Mouse (Mus musculus): ENCODE results near the gene Srp14. TPM values are rescaled to one million over a fixed set of nuclear protein-coding genes. Genes with fewer than 3 reads are reported as not detected.

The Srp14 gene
- total and polyA plus RNA-seq, 2 experiments from 2014 or later: 180 to 357 TPM

- Histone ChIP-seq H3K9me3 (ENCODE audit: low read length) (no peaks in the 10 kb centered on the region), H3K4me3 (ENCODE audit: low read depth, low read length) (no peak overlapping the region), H3K27ac (ENCODE audit: low read depth, low read length) (no peak overlapping the region), H3K9ac (no peak overlapping the region), H3K4me1 (ENCODE audit: insufficient read depth) (no peaks in the 10 kb centered on the region), H3K4me2 (ENCODE audit: low read depth) (no peak overlapping the region), H3K36me3 (ENCODE audit: insufficient read depth) (peaks cover 19% of the 10 kb centered on the region; the same call in 1 of the 2 replicates), H3K27me3 (ENCODE audit: insufficient read depth, low read length) (no peaks in the 10 kb centered on the region)
- no peak for DNase-seq
- 69% methylated on average over 5 of the region's 5 CpGs for WGBS
- ATAC-seq: no peak; the same call in 1 of the 2 replicates
- TF ChIP-seq CTCF (IDR thresholded peaks at IDR 0.05; ENCODE audit: low read depth): no peak
Observed at GRCm38 (mm10) chr2:118442172-118442571, 37.3 kb downstream of the Srp14 start.

GRCm38 (mm10) chr2:118431589-118431988, 47.9 kb downstream of the Srp14 start:
- Histone ChIP-seq H3K27ac (ENCODE audit: low read depth, low read length) (no peak overlapping the region), H3K27me3 (ENCODE audit: insufficient read depth, low read length) (no peaks in the 10 kb centered on the region), H3K9me3 (ENCODE audit: low read length) (no peaks in the 10 kb centered on the region), H3K36me3 (ENCODE audit: insufficient read depth) (peaks cover 60% of the 10 kb centered on the region), H3K4me1 (ENCODE audit: insufficient read depth) (no peaks in the 10 kb centered on the region), H3K4me2 (ENCODE audit: low read depth) (no peak overlapping the region), H3K4me3 (ENCODE audit: low read depth, low read length) (no peak overlapping the region), H3K9ac (no peak overlapping the region)
- WGBS: 71% methylated on average over 5 of the region's 5 CpGs
- ATAC-seq: no peak
- peak; percentile 34 for DNase-seq
- peak; percentile 55 for TF ChIP-seq CTCF (IDR thresholded peaks at IDR 0.05; ENCODE audit: low read depth)

GRCm38 (mm10) chr2:118430630-118431029, 48.9 kb downstream of the Srp14 start:
- DNase-seq (no peak), ATAC-seq (no peak)
- no peaks in the 10 kb centered on the region for H3K27me3 ChIP-seq (ENCODE audit: insufficient read depth, low read length)
- TF ChIP-seq CTCF (IDR thresholded peaks at IDR 0.05; ENCODE audit: low read depth): no peak
- 84% methylated on average over 16 of the region's 16 CpGs for WGBS
- peaks cover 53% of the 10 kb centered on the region for H3K36me3 ChIP-seq (ENCODE audit: insufficient read depth)
- no peaks in the 10 kb centered on the region for H3K9me3 ChIP-seq (ENCODE audit: low read length)
- H3K27ac ChIP-seq (ENCODE audit: low read depth, low read length): no peak overlapping the region
- no peak overlapping the region for H3K4me2 ChIP-seq (ENCODE audit: low read depth)
- H3K4me3 ChIP-seq (ENCODE audit: low read depth, low read length): no peak overlapping the region
- no peaks in the 10 kb centered on the region for H3K4me1 ChIP-seq (ENCODE audit: insufficient read depth)
- H3K9ac ChIP-seq: no peak overlapping the region

- 88% methylated on average over 9 of the region's 9 CpGs for WGBS
- Histone ChIP-seq H3K27ac (ENCODE audit: low read depth, low read length) (no peak overlapping the region), H3K9me3 (ENCODE audit: low read length) (no peaks in the 10 kb centered on the region), H3K4me2 (ENCODE audit: low read depth) (no peak overlapping the region), H3K4me1 (ENCODE audit: insufficient read depth) (no peaks in the 10 kb centered on the region), H3K36me3 (ENCODE audit: insufficient read depth) (peaks cover 46% of the 10 kb centered on the region), H3K4me3 (ENCODE audit: low read depth, low read length) (no peak overlapping the region), H3K27me3 (ENCODE audit: insufficient read depth, low read length) (no peaks in the 10 kb centered on the region), H3K9ac (no peak overlapping the region)
- ATAC-seq (no peak), DNase-seq (no peak)
- no peak for TF ChIP-seq CTCF (IDR thresholded peaks at IDR 0.05; ENCODE audit: low read depth)
Observed at GRCm38 (mm10) chr2:118429297-118429696, 50.2 kb downstream of the Srp14 start.

GRCm38 (mm10) chr2:118428296-118428695, 51.2 kb downstream of the Srp14 start:
- ATAC-seq (no peak), DNase-seq (no peak)
- no peak overlapping the region for H3K4me2 ChIP-seq (ENCODE audit: low read depth)
- H3K4me3 ChIP-seq (ENCODE audit: low read depth, low read length): no peak overlapping the region
- no peaks in the 10 kb centered on the region for H3K4me1 ChIP-seq (ENCODE audit: insufficient read depth)
- 82% methylated on average over 6 of the region's 6 CpGs for WGBS
- H3K9ac ChIP-seq: no peak overlapping the region
- H3K9me3 ChIP-seq (ENCODE audit: low read length): no peaks in the 10 kb centered on the region
- no peak overlapping the region for H3K27ac ChIP-seq (ENCODE audit: low read depth, low read length)
- H3K36me3 ChIP-seq (ENCODE audit: insufficient read depth): peaks cover 37% of the 10 kb centered on the region
- no peaks in the 10 kb centered on the region for H3K27me3 ChIP-seq (ENCODE audit: insufficient read depth, low read length)
- TF ChIP-seq CTCF (IDR thresholded peaks at IDR 0.05; ENCODE audit: low read depth): no peak

Other genes with a start within 250 kb of the Srp14 start
- 2.9 and 3.7 TPM in 2 replicates for gene Fsip1, start 222.7 kb downstream of the Srp14 start, total RNA-seq (2014; rRNA removed)
- 4.0 and 5.7 TPM in 2 replicates for gene Fsip1, start 222.7 kb downstream of the Srp14 start, polyA plus RNA-seq (2015; fragmentation: Nextera tagmentation; extraction: Ambion mirVana)
- 8.8 and 11.0 TPM in 2 replicates for gene Gpr176, start 106.3 kb downstream of the Srp14 start, total RNA-seq (2014; rRNA removed)
- 6.3 and 8.3 TPM in 2 replicates for gene Gpr176, start 106.3 kb downstream of the Srp14 start, polyA plus RNA-seq (2015; fragmentation: Nextera tagmentation; extraction: Ambion mirVana)
- gene Eif2ak4, start 91.1 kb downstream of the Srp14 start, total RNA-seq (2014; rRNA removed): 13.7 and 16.4 TPM in 2 replicates
- 5.1 and 6.2 TPM in 2 replicates for gene Eif2ak4, start 91.1 kb downstream of the Srp14 start, polyA plus RNA-seq (2015; fragmentation: Nextera tagmentation; extraction: Ambion mirVana)
- 5.3 and 6.6 TPM in 2 replicates for gene Bmf, start 70.0 kb upstream of the Srp14 start, total RNA-seq (2014; rRNA removed)
- 1.2 and 1.3 TPM in 2 replicates for gene Bmf, start 70.0 kb upstream of the Srp14 start, polyA plus RNA-seq (2015; fragmentation: Nextera tagmentation; extraction: Ambion mirVana)
- 10.1 and 11.9 TPM in 2 replicates for gene Bub1b, start 118.5 kb upstream of the Srp14 start, total RNA-seq (2014; rRNA removed)
- gene Bub1b, start 118.5 kb upstream of the Srp14 start, polyA plus RNA-seq (2015; fragmentation: Nextera tagmentation; extraction: Ambion mirVana): 6.5 and 7.2 TPM in 2 replicates
- gene Pak6, start 183.6 kb upstream of the Srp14 start, total RNA-seq (2014; rRNA removed): 71.4 and 84.4 TPM in 2 replicates
- gene Pak6, start 183.6 kb upstream of the Srp14 start, polyA plus RNA-seq (2015; fragmentation: Nextera tagmentation; extraction: Ambion mirVana): 39.6 and 61.9 TPM in 2 replicates
- gene Ankrd63, start 224.3 kb upstream of the Srp14 start, total RNA-seq (2014; rRNA removed): 1.1 and 2.0 TPM in 2 replicates
- 0.62 and 0.64 TPM in 2 replicates for gene Ankrd63, start 224.3 kb upstream of the Srp14 start, polyA plus RNA-seq (2015; fragmentation: Nextera tagmentation; extraction: Ambion mirVana)
- gene Plcb2, start 248.7 kb upstream of the Srp14 start, total RNA-seq (2014; rRNA removed): 0.92 and 1.1 TPM in 2 replicates
- gene Plcb2, start 248.7 kb upstream of the Srp14 start, polyA plus RNA-seq (2015; fragmentation: Nextera tagmentation; extraction: Ambion mirVana): 0.52 and 0.83 TPM in 2 replicates

Measured in forebrain, postnatal 0 days (tissue).